Mouse (Mus musculus): Measurements from ENCODE around the gene Hnrnpab.

- no peak for TF ChIP-seq CTCF (conservative IDR thresholded peaks at IDR 0.05; ENCODE audit: low read length)
- no peak for TF ChIP-seq POU5F1 (IDR thresholded peaks at IDR 0.05; ENCODE audit: borderline replicate concordance, low read length)
Observed at GRCm38 (mm10) chr11:51551253-51551652, 55.4 kb downstream of the Hnrnpab start.
